Mouse (Mus musculus) lung, postnatal 0 days (tissue): ENCODE results near the gene Homer1. TPM values are rescaled to one million over a fixed set of nuclear protein-coding genes. Genes with fewer than 3 reads are reported as not detected.

ENCODE experiments used
- ATAC-seq: fragments of 200-750 bp; cut with Nextera tagmentation; 2 replicates; pipeline ENCODE4 v1.8.0; 2017; ENCODE audit warnings: moderate library complexity
- DNase-seq: peaks from one replicate; pipeline ENCODE4 v3.0.0-alpha.2; 2016; ENCODE audit warnings: low spot score
- H3K27ac ChIP-seq: fragments of 300-500 bp; sonication (generic); 2 replicates; pipeline ENCODE4 v1.5.1; 2014; ENCODE audit warnings: antibody characterized with exemption, mild to moderate bottlenecking, low read length, mixed read lengths
- H3K27me3 ChIP-seq: fragments of 300-500 bp; sonication (generic); replicated peaks from 2 replicates; pipeline ENCODE4 v1.6.1; 2014; ENCODE audit warnings: low read length, mixed read lengths; ENCODE audit not compliant: insufficient read depth
- H3K36me3 ChIP-seq: fragments of 300-500 bp; sonication (generic); 2 replicates; pipeline ENCODE4 v1.6.1; 2014; ENCODE audit warnings: low read length, mixed read lengths; ENCODE audit not compliant: insufficient read depth
- H3K4me1 ChIP-seq: fragments of 300-500 bp; sonication (generic); 2 replicates; pipeline ENCODE4 v1.6.1; 2014; ENCODE audit warnings: antibody characterized with exemption, low read depth, low read length, mixed read lengths; ENCODE audit not compliant: insufficient read depth
- H3K4me2 ChIP-seq: fragments of 300-500 bp; sonication (generic); replicated peaks from 2 replicates; pipeline ENCODE4 v1.6.1; 2014; ENCODE audit warnings: low read depth, mild to moderate bottlenecking, low read length, moderate library complexity, mixed read lengths
- H3K4me3 ChIP-seq: fragments of 300-500 bp; sonication (generic); 2 replicates; pipeline ENCODE4 v1.5.1; 2014; ENCODE audit warnings: low read depth, low read length
- H3K9ac ChIP-seq: fragments of 300-500 bp; sonication (generic); replicated peaks from 2 replicates; pipeline ENCODE4 v1.6.1; 2014; ENCODE audit warnings: low read depth, mild to moderate bottlenecking
- H3K9me3 ChIP-seq: fragments of 300-500 bp; sonication (generic); 2 replicates; pipeline ENCODE4 v1.6.1; 2016; ENCODE audit warnings: low read length, mixed read lengths
- CTCF ChIP-seq: IDR thresholded peaks from 2 replicates; pipeline ENCODE4 v1.5.1; 2016; ENCODE audit warnings: antibody characterized with exemption, mild to moderate bottlenecking
- EP300 ChIP-seq: IDR thresholded peaks from 2 replicates; pipeline ENCODE4 v1.6.1; 2016; ENCODE audit warnings: antibody characterized with exemption, mild to moderate bottlenecking, control low read depth
- WGBS: fragments of 180-500 bp; shearing (Covaris S2); extraction: QIAGEN DNeasy Blood & Tissue Kit; methylation state at CpG from one replicate; pipeline ENCODE4 v1.1.7; 2014; 5-methylcytosine and 5-hydroxymethylcytosine counted together
- polyA plus RNA-seq: library from polyadenylated mRNA; unstranded; fragments of >200 nt; fragmentation: Nextera tagmentation; extraction: Ambion mirVana; gene quantifications from 2 replicates; pipeline ENCODE4 v1.2.1, GENCODE M21; 2015

The Homer1 gene
- polyA plus RNA-seq, 1 experiment from 2014 or later: 2.3 TPM

GRCm38 (mm10) chr13:93307700-93308099, 8.3 kb downstream of the Homer1 start:
- Histone ChIP-seq H3K27me3 (no peaks in the 10 kb centered on the region), H3K4me2 (no peak overlapping the region), H3K4me1 (no peaks in the 10 kb centered on the region; the same call in 1 of the 2 replicates), H3K27ac (no peak overlapping the region), H3K4me3 (no peak overlapping the region), H3K36me3 (no peaks in the 10 kb centered on the region), H3K9ac (no peak overlapping the region), H3K9me3 (no peaks in the 10 kb centered on the region)
- DNase-seq: peak; percentile 22
- no peak for ATAC-seq
- 25% methylated on average over 7 of the region's 7 CpGs for WGBS
- TF ChIP-seq CTCF (no peak), EP300 (no peak)

GRCm38 (mm10) chr13:93309295-93309694, 9.9 kb downstream of the Homer1 start:
- 33% methylated on average over 1 of the region's 1 CpGs for WGBS
- Histone ChIP-seq H3K27ac (no peak overlapping the region), H3K4me2 (no peak overlapping the region), H3K9ac (no peak overlapping the region), H3K4me3 (no peak overlapping the region), H3K4me1 (no peaks in the 10 kb centered on the region; the same call in 1 of the 2 replicates), H3K9me3 (no peaks in the 10 kb centered on the region), H3K36me3 (no peaks in the 10 kb centered on the region), H3K27me3 (no peaks in the 10 kb centered on the region)
- TF ChIP-seq EP300 (no peak), CTCF (no peak)
- DNase-seq (no peak), ATAC-seq (no peak)

GRCm38 (mm10) chr13:93312518-93312917, 13.1 kb downstream of the Homer1 start:
- Histone ChIP-seq H3K9me3 (no peaks in the 10 kb centered on the region), H3K27ac (no peak overlapping the region), H3K27me3 (no peaks in the 10 kb centered on the region), H3K4me3 (no peak overlapping the region), H3K4me1 (no peaks in the 10 kb centered on the region), H3K9ac (no peak overlapping the region), H3K4me2 (no peak overlapping the region), H3K36me3 (no peaks in the 10 kb centered on the region)
- ATAC-seq (no peak), DNase-seq (no peak)
- TF ChIP-seq CTCF (no peak), EP300 (no peak)

GRCm38 (mm10) chr13:93314322-93314721, 14.9 kb downstream of the Homer1 start:
- H3K4me1 ChIP-seq: no peaks in the 10 kb centered on the region
- TF ChIP-seq EP300 (no peak), CTCF (peak; percentile 38)
- no peak for ATAC-seq

GRCm38 (mm10) chr13:93320089-93320488, 20.7 kb downstream of the Homer1 start:
- no peak overlapping the region for H3K4me3 ChIP-seq
- 71% methylated on average over 5 of the region's 5 CpGs for WGBS
- no peak for TF ChIP-seq CTCF
- no peaks in the 10 kb centered on the region for H3K9me3 ChIP-seq
- H3K9ac ChIP-seq: no peak overlapping the region
- ATAC-seq (no peak), DNase-seq (no peak)
- H3K27me3 ChIP-seq: no peaks in the 10 kb centered on the region
- H3K36me3 ChIP-seq: no peaks in the 10 kb centered on the region
- H3K4me2 ChIP-seq: no peak overlapping the region
- H3K4me1 ChIP-seq: no peaks in the 10 kb centered on the region
- no peak overlapping the region for H3K27ac ChIP-seq

More at GRCm38 (mm10) chr13:93314322-93314721, 14.9 kb downstream of the Homer1 start:
- no peak overlapping the region for H3K4me2 ChIP-seq
- DNase-seq: peak; percentile 6
- no peaks in the 10 kb centered on the region for H3K9me3 ChIP-seq
- 61% methylated on average over 4 of the region's 4 CpGs for WGBS
- no peaks in the 10 kb centered on the region for H3K27me3 ChIP-seq
- H3K27ac ChIP-seq: no peak overlapping the region
- H3K4me3 ChIP-seq: no peak overlapping the region
- no peak overlapping the region for H3K9ac ChIP-seq
- no peaks in the 10 kb centered on the region for H3K36me3 ChIP-seq

- ATAC-seq: no peak
- H3K4me2 ChIP-seq: no peak overlapping the region
- DNase-seq: no peak
- no peak overlapping the region for H3K4me3 ChIP-seq
- H3K36me3 ChIP-seq: no peaks in the 10 kb centered on the region
- H3K27me3 ChIP-seq: no peaks in the 10 kb centered on the region
- 60% methylated on average over 3 of the region's 3 CpGs for whole genome bisulfite sequencing
- no peak overlapping the region for H3K27ac ChIP-seq
- no peak for TF ChIP-seq EP300
- no peak for TF ChIP-seq CTCF
- no peaks in the 10 kb centered on the region for H3K4me1 ChIP-seq
- H3K9me3 ChIP-seq: no peaks in the 10 kb centered on the region
- no peak overlapping the region for H3K9ac ChIP-seq
These were observed 26.9 kb downstream of the Homer1 start for GRCm38 (mm10) chr13:93326326-93326725.

- Histone ChIP-seq H3K9ac (no peak overlapping the region), H3K4me1 (no peaks in the 10 kb centered on the region), H3K36me3 (no peaks in the 10 kb centered on the region), H3K27me3 (no peaks in the 10 kb centered on the region), H3K4me3 (no peak overlapping the region), H3K9me3 (no peaks in the 10 kb centered on the region), H3K4me2 (no peak overlapping the region), H3K27ac (no peak overlapping the region)
- DNase-seq (no peak), ATAC-seq (no peak)
- 80% methylated on average over 2 of the region's 2 CpGs for WGBS
- no peak for TF ChIP-seq EP300
- no peak for TF ChIP-seq CTCF
These were observed 32.3 kb downstream of the Homer1 start for GRCm38 (mm10) chr13:93331721-93332120.
